Mouse (Mus musculus) midbrain, embryonic 16.5 days (tissue): ENCODE results near the gene Olfr854. TPM values are rescaled to one million over a fixed set of nuclear protein-coding genes. Genes with fewer than 3 reads are reported as not detected.

Experiments used
- ATAC-seq: fragments of 200-750 bp; cut with Nextera tagmentation; 2 replicates; pipeline ENCODE4 v1.8.0; 2017; ENCODE audit warnings: moderate TSS enrichment
- H3K27ac ChIP-seq: fragments of 300-500 bp; sonication (generic); 2 replicates; pipeline ENCODE4 v1.5.1; 2014; ENCODE audit warnings: mild to moderate bottlenecking, low read length, mixed read lengths
- H3K27me3 ChIP-seq: fragments of 300-500 bp; sonication (generic); 2 replicates; pipeline ENCODE4 v1.6.1; 2014; ENCODE audit warnings: low read depth, low read length, mixed read lengths; ENCODE audit not compliant: control insufficient read depth, insufficient read depth
- H3K36me3 ChIP-seq: fragments of 300-500 bp; sonication (generic); 2 replicates; pipeline ENCODE4 v1.6.1; 2014; ENCODE audit warnings: mild to moderate bottlenecking, low read length, moderate library complexity, mixed read lengths; ENCODE audit not compliant: control insufficient read depth, insufficient read depth
- H3K4me1 ChIP-seq: fragments of 300-500 bp; sonication (generic); 2 replicates; pipeline ENCODE4 v1.6.1; 2014; ENCODE audit warnings: mild to moderate bottlenecking, low read length, mixed read lengths; ENCODE audit not compliant: control insufficient read depth, insufficient read depth
- H3K4me2 ChIP-seq: fragments of 300-500 bp; sonication (generic); 2 replicates; pipeline ENCODE4 v1.6.1; 2014; ENCODE audit warnings: mild to moderate bottlenecking, low read length, mixed read lengths
- H3K4me3 ChIP-seq: fragments of 300-500 bp; sonication (generic); 2 replicates; pipeline ENCODE4 v1.5.1; 2014; ENCODE audit warnings: low read depth, mild to moderate bottlenecking, low read length, moderate library complexity, mixed read lengths
- H3K9ac ChIP-seq: fragments of 300-500 bp; sonication (generic); 2 replicates; pipeline ENCODE4 v1.6.1; 2014; ENCODE audit warnings: low read depth, low read length, mixed read lengths
- H3K9me3 ChIP-seq: fragments of 300-500 bp; sonication (generic); replicated peaks from 2 replicates; pipeline ENCODE4 v1.6.1; 2014; ENCODE audit warnings: mild to moderate bottlenecking, low read length, mixed read lengths; ENCODE audit not compliant: control insufficient read depth, poor library complexity, severe bottlenecking
- WGBS: fragments of 180-500 bp; shearing (Covaris S2); extraction: QIAGEN DNeasy Blood & Tissue Kit; methylation state at CpG from one replicate; pipeline ENCODE4 v1.1.7; 2014; 5-methylcytosine and 5-hydroxymethylcytosine counted together
- polyA plus RNA-seq: library from polyadenylated mRNA; unstranded; fragments of >200 nt; fragmentation: Nextera tagmentation; extraction: Ambion mirVana; gene quantifications from 2 replicates; pipeline ENCODE4 v1.2.1, GENCODE M21; 2015

Gene Olfr854
- not detected in 2 replicates for polyA plus RNA-seq

DNA sequence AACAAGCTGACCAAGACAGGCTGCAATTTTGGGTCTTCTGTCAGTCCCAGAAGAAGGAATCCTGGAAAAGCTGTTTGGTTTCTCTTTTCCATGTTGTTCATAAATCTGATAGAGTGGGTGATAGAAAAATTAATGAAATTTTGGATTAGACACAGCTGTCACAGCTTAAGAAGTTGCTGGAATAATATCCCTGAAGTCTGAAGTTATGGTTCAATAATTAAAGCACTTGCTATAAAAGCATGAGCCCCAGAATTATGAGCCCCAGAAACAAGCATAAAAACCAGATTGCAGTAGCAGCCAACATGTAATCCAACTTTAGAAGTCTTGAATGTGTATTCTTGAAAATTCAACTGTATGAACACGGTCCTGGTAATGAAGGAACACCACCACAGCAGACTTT lies at the start of gene Olfr854:
Olfr854 (minus strand) TSS at position 101 of the 400 bp plus-strand sequence.
- WGBS = 74% methylated on average over 1 of the region's 1 CpGs
- H3K36me3 ChIP-seq = no peaks in the 10 kb centered on the region
- no peak within 1 kb of the TSS for H3K9ac ChIP-seq
- H3K4me2 ChIP-seq = no peak within 1 kb of the TSS
- H3K27me3 ChIP-seq = no peaks in the 10 kb centered on the region
- H3K9me3 ChIP-seq = peaks cover 6% of the 10 kb centered on the region; the same call in 1 of the 2 replicates
- no peak for ATAC-seq
- no peak within 1 kb of the TSS for H3K27ac ChIP-seq
- no peaks in the 10 kb centered on the region for H3K4me1 ChIP-seq
- H3K4me3 ChIP-seq = no peak within 1 kb of the TSS

GRCm38 (mm10) chr9:19582317-19582716 lies 15.1 kb upstream of the Olfr854 start, which contains the start of gene Olfr855:
Gene Olfr855 (plus strand): TSS chr9:19582617.
- H3K36me3 ChIP-seq = no peaks in the 10 kb centered on the region
- no peak within 1 kb of the TSS for H3K4me2 ChIP-seq
- no peaks in the 10 kb centered on the region for H3K4me1 ChIP-seq
- no peak within 1 kb of the TSS for H3K27ac ChIP-seq
- no peak for ATAC-seq
- H3K4me3 ChIP-seq = no peak within 1 kb of the TSS
- peaks cover 7% of the 10 kb centered on the region; the same call in 1 of the 2 replicates for H3K9me3 ChIP-seq
- H3K9ac ChIP-seq = no peak within 1 kb of the TSS
- H3K27me3 ChIP-seq = no peaks in the 10 kb centered on the region

- Histone ChIP-seq H3K4me2 (no peak within 1 kb of the TSS), H3K9me3 (peaks cover 8% of the 10 kb centered on the region; the same call in 1 of the 2 replicates), H3K27me3 (no peaks in the 10 kb centered on the region), H3K9ac (no peak within 1 kb of the TSS), H3K27ac (no peak within 1 kb of the TSS), H3K36me3 (no peaks in the 10 kb centered on the region), H3K4me3 (no peak within 1 kb of the TSS), H3K4me1 (no peaks in the 10 kb centered on the region)
- ATAC-seq = no peak
- 89% methylated on average over 1 of the region's 1 CpGs for WGBS
These were observed 26.2 kb downstream of the Olfr854 start, which contains the start of gene Olfr853 for GRCm38 (mm10) chr9:19540976-19541375. Gene Olfr853 (minus strand): TSS chr9:19541076.

Other genes starting within 250 kb of the Olfr854 start
- not detected in 2 replicates for gene Olfr845, start 230.9 kb downstream of the Olfr854 start, polyA plus RNA-seq
- not detected in 2 replicates for gene Olfr846, start 203.4 kb downstream of the Olfr854 start, polyA plus RNA-seq
- gene Olfr847, start 188.7 kb downstream of the Olfr854 start, polyA plus RNA-seq = not detected in 2 replicates
- not detected in 2 replicates for gene Olfr849, start 127.1 kb downstream of the Olfr854 start, polyA plus RNA-seq
- gene Olfr850, start 89.1 kb downstream of the Olfr854 start, polyA plus RNA-seq = not detected in 2 replicates
- gene Olfr851, start 74.1 kb downstream of the Olfr854 start, polyA plus RNA-seq = not detected in 2 replicates
- not detected in 2 replicates for gene Olfr853, start 26.3 kb downstream of the Olfr854 start, polyA plus RNA-seq
- gene Olfr855, start 15.2 kb upstream of the Olfr854 start, polyA plus RNA-seq = not detected in 2 replicates
- gene Zfp317, start 54.7 kb upstream of the Olfr854 start, polyA plus RNA-seq = 38.1 and 43.9 TPM in 2 replicates
- not detected in 2 replicates for gene Olfr857, start 142.1 kb upstream of the Olfr854 start, polyA plus RNA-seq
- gene Olfr58, start 212.9 kb upstream of the Olfr854 start, polyA plus RNA-seq = not detected in 2 replicates
- gene Olfr859, start 237.5 kb upstream of the Olfr854 start, polyA plus RNA-seq = not detected in 2 replicates